Mouse (Mus musculus): ENCODE results near the gene Abcg4.
A peak's percentile ranks its signal among the peaks of the same experiment; 100 is the strongest.

The Abcg4 gene

DNA sequence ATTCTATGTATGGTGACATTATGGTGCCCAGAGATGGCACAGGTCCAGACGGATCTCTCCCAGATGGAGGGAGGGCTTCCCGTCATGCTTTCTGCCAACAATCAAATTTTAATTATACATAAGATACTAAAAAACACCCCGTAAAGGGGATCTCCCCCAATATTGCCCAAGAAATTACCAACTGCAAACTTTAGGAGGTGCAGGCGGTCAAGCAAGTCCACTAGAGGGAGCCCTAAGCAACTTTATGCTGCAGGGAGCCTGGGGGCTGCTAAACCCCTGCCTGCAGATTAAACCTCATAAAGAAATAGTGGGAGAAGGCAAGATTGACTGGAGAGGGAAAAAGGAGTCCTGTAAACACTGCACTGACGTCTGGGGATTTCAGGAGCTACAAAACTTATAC is 49.0 kb downstream of the Abcg4 start:
- peak; percentile 72 for DNase-seq (ENCODE audit: extremely low spot score)

DNA sequence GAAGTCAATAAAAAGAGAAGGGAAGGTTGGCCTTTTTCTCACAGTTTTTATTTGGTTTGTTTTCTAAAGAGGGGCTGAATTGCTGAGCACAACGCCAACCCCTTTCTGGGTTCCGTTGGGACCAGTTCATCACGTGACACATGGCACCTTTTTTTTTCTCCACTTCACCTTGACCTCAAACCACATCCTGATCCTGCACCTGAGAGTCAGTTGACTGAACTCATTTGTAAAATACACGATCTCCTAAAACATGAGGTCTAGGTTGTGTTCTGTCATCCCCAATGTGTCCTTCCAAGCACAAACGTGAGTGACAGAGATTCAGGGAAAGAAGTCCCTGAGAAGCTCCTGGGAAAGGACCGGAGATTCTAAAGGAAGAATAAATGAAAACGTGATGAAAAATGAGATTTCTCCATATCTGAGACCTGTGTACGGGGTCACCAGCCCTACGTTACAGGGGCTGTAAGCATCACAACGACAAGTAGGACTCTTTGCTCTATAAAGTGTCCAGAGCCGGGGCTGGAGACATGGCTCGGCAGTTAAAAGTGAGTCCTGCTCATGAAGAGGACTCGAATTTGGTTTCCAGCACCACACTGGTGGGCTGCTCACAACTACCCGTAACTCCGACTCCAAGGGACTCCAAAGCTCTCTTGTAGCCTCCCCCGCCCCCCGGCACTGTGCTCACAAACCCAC is 49.8 kb downstream of the Abcg4 start:
- no peak for DNase-seq (ENCODE audit: extremely low spot score)

DNA sequence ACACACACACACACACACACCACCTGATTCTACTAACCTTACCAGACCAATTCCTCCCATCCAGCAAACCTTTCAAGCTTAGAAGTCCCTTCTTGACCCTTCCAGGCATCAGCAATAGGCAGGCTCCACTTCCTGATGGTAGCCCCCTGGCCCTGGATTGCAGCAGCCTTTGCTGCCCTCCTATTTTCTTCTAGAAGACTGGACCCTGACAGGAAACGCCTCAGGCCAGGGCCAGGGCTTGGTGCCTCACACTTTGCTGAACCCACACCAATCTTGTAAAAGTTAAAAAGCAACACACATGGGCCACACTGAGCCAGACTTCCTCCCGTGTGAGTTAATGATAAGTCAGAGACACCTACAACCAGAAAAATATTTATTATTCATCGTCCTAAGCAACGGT is 51.3 kb downstream of the Abcg4 start:
- no peak for DNase-seq (ENCODE audit: extremely low spot score)

DNA sequence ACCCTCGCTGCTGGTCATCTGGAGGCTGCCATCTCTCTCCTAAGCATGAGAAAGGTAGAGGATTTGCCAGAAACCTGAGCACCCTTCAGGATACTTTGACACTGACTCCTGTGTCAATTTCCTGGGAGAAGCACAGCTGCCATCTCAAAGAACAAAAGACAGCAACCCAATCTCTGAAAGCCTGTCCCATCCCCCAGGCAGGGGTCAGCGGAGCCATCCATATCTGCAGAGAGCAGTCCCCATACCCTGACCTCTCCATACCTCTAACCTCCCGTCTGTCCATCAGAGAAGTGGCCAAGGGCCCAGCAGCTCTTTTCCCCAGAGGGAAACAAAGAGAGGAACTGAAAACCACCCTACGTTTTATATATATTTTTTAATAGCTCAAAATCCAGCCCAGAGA is 51.8 kb downstream of the Abcg4 start:
- no peak for DNase-seq (ENCODE audit: extremely low spot score)

DNA sequence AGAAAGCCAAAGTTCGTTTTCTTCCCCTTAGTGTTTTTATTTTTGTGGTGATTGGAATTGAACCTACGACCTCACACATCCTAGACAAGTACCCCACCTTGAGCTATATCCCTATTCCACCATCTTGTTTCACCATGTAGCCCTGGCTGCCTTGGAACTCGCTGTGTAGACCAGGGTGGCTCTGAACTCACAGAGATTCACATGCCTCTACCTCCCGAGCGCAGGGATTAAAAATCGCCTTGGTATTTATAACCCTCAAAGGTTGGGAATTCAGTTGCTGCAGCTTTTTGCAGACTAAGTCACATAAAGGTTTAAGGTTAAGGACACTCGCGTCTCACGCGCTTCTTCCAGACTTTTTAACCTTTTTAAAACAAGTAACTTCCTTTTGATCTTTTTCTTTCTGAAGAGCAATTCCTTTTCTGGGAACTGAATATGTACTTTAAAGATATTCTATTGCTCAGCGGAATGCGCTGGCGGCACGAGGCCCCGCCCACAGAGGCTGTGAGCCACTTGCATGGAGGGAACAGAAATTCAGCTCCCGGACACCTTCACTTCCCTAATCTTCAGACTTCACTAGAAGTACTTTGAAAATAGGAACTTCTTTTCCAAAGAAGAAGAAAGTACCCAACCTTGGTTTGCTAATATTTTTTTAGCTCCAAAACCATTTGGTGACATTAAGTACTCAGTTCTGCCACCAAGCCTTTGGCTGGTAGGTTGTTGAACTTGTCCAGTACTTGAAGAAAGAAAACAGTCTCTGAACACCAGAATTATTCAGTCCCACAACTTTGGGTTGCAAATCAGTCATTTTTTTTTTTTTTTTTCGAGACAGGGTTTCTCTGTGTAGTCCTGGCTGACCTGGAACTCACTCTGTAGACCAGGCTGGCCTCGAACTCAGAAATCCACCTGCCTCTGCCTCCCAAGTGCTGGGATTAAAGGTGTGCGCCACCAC is 53.7 kb downstream of the Abcg4 start:
- no peak for DNase-seq (ENCODE audit: extremely low spot score)

DNA sequence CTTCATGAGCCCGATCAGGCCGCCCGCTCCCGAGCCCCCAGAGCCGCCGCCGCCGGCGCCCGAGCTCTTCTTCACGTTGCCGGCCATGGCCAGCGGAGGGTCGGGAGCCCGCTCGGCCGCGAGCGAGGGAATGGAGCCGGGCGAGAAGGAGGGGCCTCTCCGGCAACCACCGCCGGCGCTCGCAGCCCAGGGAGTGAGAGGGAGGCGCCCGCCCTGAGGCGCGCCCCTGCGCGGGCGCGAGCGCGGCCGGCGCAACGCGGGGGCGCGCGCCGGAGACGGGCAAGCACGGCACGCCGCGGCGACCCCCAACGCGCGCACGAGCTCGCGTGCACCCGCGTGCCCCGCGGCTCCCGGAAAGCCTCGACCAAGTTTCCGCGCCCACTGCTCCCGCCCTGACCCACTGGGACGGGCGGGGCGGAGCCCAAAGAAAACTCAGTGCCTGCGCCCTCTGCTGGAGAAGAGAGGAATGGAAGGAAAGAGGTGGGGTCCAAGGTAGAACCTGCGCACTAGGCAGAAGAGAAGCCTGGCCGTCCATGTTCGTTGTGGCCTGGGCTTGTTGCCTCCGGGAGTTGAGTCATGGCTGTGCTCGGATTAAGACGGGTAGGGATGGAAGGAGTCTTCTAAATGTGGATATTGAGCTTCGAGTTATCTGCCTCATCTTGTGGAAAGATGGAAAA is 54.5 kb downstream of the Abcg4 start, which contains the start of gene Cbl:
Cbl (minus strand) TSS at position 248 of the 677 bp plus-strand sequence.
- DNase-seq (ENCODE audit: extremely low spot score): peak; percentile 100

DNA sequence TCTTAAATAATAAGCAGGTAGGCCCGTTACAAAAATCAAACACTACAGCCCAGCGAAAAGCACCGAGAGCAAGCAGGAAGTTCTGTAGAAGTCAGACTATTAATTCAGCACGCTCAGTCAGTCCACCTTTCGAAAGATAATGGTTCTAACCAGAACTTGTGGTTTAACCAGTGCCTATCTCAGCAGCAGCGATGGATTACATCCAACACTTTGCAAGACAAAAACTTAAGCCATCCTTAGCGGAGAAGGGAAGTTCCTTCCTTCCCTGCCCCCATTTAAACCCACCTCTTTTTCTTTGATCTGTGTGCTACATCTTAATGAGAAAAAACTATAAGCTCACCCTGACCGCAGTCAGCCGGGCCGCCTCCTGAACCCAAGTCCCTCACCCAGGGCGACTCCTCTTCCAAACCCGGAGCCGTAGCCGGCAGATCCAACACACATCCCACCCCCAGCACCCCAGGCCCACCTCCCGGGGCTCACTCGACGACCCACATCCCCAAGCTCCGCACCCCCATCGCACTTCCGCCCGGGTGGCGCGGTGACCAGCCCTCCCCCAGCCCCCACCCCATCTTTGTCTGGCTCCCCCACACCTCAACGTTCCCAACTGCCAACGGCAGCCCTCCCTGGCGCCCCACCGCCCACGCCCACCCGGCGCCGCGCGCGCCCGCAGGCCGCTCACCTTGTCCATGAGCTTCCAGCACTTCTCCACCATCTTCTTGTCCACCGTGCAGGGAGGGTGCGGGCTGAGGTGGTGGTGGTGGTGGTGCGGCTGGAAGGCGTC is 55.2 kb downstream of the Abcg4 start:
- DNase-seq (ENCODE audit: extremely low spot score): no peak

DNA sequence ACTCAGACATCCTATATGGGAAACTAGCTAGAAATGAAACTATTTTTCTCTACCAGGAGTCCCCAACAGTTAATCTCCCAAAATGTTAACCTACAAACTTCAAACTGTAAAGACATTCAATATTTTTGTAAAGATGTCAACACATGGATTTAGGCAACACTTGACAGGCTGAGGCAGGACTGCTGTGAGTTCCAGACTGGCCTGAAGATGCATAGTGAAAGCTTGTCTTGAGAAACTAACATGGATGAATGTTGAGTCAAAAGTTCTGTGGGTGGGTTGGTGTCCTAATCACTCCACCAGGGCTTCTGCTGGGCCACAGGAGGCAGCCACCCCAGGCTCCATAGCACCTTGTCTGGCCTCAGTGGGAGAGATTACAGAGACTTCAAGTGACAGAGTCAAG is 56.8 kb downstream of the Abcg4 start:
- DNase-seq (ENCODE audit: extremely low spot score): no peak

DNA sequence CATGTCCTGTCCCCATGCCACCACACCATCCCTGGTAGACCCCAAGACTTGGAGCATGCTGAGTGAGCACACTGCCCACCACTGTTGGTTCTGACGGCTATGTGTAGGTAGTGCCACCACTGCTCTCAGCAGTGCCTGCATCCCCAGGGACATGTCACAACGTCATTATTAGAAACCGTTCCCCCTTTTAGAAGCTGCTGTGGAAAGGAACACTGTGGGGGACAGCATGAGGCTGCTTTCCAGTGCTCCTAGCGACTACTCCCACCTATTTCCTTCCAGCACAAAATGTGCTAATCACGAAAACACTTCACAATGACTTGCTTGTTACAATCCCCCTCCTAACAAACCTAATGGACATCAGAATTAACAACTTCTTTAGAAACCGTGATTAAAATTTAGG is 62.4 kb downstream of the Abcg4 start:
- no peak for DNase-seq (ENCODE audit: extremely low spot score)
